Mouse (Mus musculus) T-helper 1 cell (primary cell): ENCODE measurements around the gene Hsdl2.
"Not testable (repeated sequence)": the region's sequence is repeated elsewhere in the genome, so short reads cannot be mapped to it uniquely, and the experiment has no call there.

Experiments used
- in situ Hi-C: fragments of 300-600 bp; cut with MboI, MseI; formaldehyde crosslinking; loops from one replicate; pipeline ENCODE4 v1.15.1; 2025; ENCODE audit warnings: high pct_unique_total_duplicates

Gene Hsdl2

GRCm38 (mm10) chr4:59581314-59582185, at the start of gene Hsdl2:
Gene Hsdl2 (plus strand): TSS chr4:59581563.
- in situ Hi-C loops = no loop called here

GRCm38 (mm10) chr4:59533268-59533667, 48.1 kb upstream of the Hsdl2 start:
- in situ Hi-C loops = no loop called here

- in situ Hi-C loops = no loop called here
Observed at GRCm38 (mm10) chr4:59535624-59536023, 45.7 kb upstream of the Hsdl2 start.

GRCm38 (mm10) chr4:59536281-59536680, 45.1 kb upstream of the Hsdl2 start:
- in situ Hi-C loops = no loop called here

GRCm38 (mm10) chr4:59543006-59543405, 38.4 kb upstream of the Hsdl2 start:
- in situ Hi-C loops = no loop called here

- in situ Hi-C loops = no loop called here
Observed at GRCm38 (mm10) chr4:59544654-59545053, 36.7 kb upstream of the Hsdl2 start.

GRCm38 (mm10) chr4:59546285-59547071, 34.9 kb upstream of the Hsdl2 start:
- in situ Hi-C loops = no loop called here

GRCm38 (mm10) chr4:59547136-59547889, 34.0 kb upstream of the Hsdl2 start:
- in situ Hi-C loops = no loop called here

GRCm38 (mm10) chr4:59548011-59548559, 33.3 kb upstream of the Hsdl2 start:
- in situ Hi-C loops = no loop called here

GRCm38 (mm10) chr4:59548560-59549174, 32.7 kb upstream of the Hsdl2 start:
- in situ Hi-C loops = no loop called here

GRCm38 (mm10) chr4:59549175-59549976, 32.0 kb upstream of the Hsdl2 start, which contains the start of gene Ptbp3:
Gene Ptbp3 (minus strand): TSS chr4:59549364.
- in situ Hi-C loops = no loop called here

GRCm38 (mm10) chr4:59549977-59550560, 31.3 kb upstream of the Hsdl2 start:
- in situ Hi-C loops = no loop called here

- in situ Hi-C loops = no loop called here
Observed at GRCm38 (mm10) chr4:59551901-59552300, 29.5 kb upstream of the Hsdl2 start.

- in situ Hi-C loops = no loop called here
Observed at GRCm38 (mm10) chr4:59552835-59553234, 28.5 kb upstream of the Hsdl2 start.

- in situ Hi-C loops = no loop called here
Observed at GRCm38 (mm10) chr4:59553576-59553975, 27.8 kb upstream of the Hsdl2 start.

- in situ Hi-C loops = no loop called here
Observed at GRCm38 (mm10) chr4:59555177-59555576, 26.2 kb upstream of the Hsdl2 start.

GRCm38 (mm10) chr4:59557343-59557742, 24.0 kb upstream of the Hsdl2 start:
- in situ Hi-C loops = not testable (repeated sequence)

- in situ Hi-C loops = no loop called here
Observed at GRCm38 (mm10) chr4:59558096-59558720, 23.2 kb upstream of the Hsdl2 start.

- in situ Hi-C loops = loop anchor here (5.0 kb wide), 1 partner anchor 118 kb away; no protein-coding TSS in a partner anchor
Observed at GRCm38 (mm10) chr4:59560141-59560540, 21.2 kb upstream of the Hsdl2 start.
